Mouse (Mus musculus) MEL (cell line): ENCODE results near the gene Stab2. TPM values are rescaled to one million over a fixed set of nuclear protein-coding genes. Genes with fewer than 3 reads are reported as not detected.

Experiments used
- DNase-seq: peaks from one replicate; pipeline ENCODE4 v3.0.0; 2011; ENCODE audit warnings: low read depth, low spot score
- H3K27ac ChIP-seq: 2 replicates; pipeline ENCODE4 v1.5.1; 2012; ENCODE audit warnings: low read depth, mild to moderate bottlenecking, control low read depth, low read length, moderate library complexity; ENCODE audit not compliant: control insufficient read depth
- H3K27me3 ChIP-seq, 2 experiments: fragments of 150-350 bp in 1 of 2; sonication (generic) in 1 of 2; 2 replicates each; pipeline ENCODE4 v1.6.1; 2012; ENCODE audit warnings: low read length in 2 of 2, mild to moderate bottlenecking in 2 of 2, improper control_type of control experiment in 1 of 2, moderate library complexity in 1 of 2; ENCODE audit not compliant: insufficient read depth in 2 of 2, control insufficient read depth in 1 of 2
- H3K36me3 ChIP-seq, 2 experiments: 2 replicates each; pipeline ENCODE4 v1.6.1; 2012 to 2014; ENCODE audit warnings: low read length in 2 of 2, improper control_type of control experiment in 1 of 2, inconsistent platforms in 1 of 2, mild to moderate bottlenecking in 1 of 2; ENCODE audit not compliant: insufficient read depth in 2 of 2, control insufficient read depth in 1 of 2
- H3K4me1 ChIP-seq, 2 experiments: fragments of 150-350 bp in 1 of 2; sonication (generic) in 1 of 2; 2 replicates each; pipeline ENCODE4 v1.6.1; 2012; ENCODE audit warnings: low read length in 2 of 2, improper control_type of control experiment in 1 of 2, mild to moderate bottlenecking in 1 of 2; ENCODE audit not compliant: insufficient read depth in 2 of 2, control insufficient read depth in 1 of 2
- H3K4me3 ChIP-seq, 2 experiments: fragments of 150-350 bp in 1 of 2; sonication (generic) in 1 of 2; 2 replicates each; pipeline ENCODE4 v1.5.1; 2012; ENCODE audit warnings: low read depth in 2 of 2, low read length in 2 of 2, mild to moderate bottlenecking in 2 of 2, moderate library complexity in 2 of 2, control low read depth in 1 of 2, improper control_type of control experiment in 1 of 2; ENCODE audit not compliant: control insufficient read depth in 1 of 2, insufficient read depth in 1 of 2
- H3K79me2 ChIP-seq: 2 replicates; pipeline ENCODE4 v1.6.1; 2012; ENCODE audit warnings: mild to moderate bottlenecking, low read length, moderate library complexity; ENCODE audit not compliant: control insufficient read depth, poor library complexity, insufficient read depth
- H3K9ac ChIP-seq: 2 replicates; pipeline ENCODE4 v1.6.1; 2012; ENCODE audit warnings: low read depth, mild to moderate bottlenecking, control low read depth, low read length, moderate library complexity; ENCODE audit not compliant: control insufficient read depth, poor library complexity, severe bottlenecking
- H3K9me3 ChIP-seq: fragments of 150-350 bp; sonication (generic); replicated peaks from 2 replicates; pipeline ENCODE4 v1.6.1; 2012; ENCODE audit warnings: mild to moderate bottlenecking, low read length, improper control_type of control experiment, moderate library complexity; ENCODE audit not compliant: insufficient read depth
- CHD1 ChIP-seq: IDR thresholded peaks from 2 replicates; pipeline ENCODE4 v1.6.1; 2012; ENCODE audit warnings: low read depth, mild to moderate bottlenecking, inconsistent platforms, low read length, improper control_type of control experiment
- CHD2 ChIP-seq: IDR thresholded peaks from 2 replicates; pipeline ENCODE4 v1.6.1; 2011; ENCODE audit warnings: low read length, improper control_type of control experiment
- CTCF ChIP-seq, 3 experiments: IDR thresholded peaks in 2 of 3; conservative IDR thresholded peaks in 1 of 3; 2 replicates each; pipeline ENCODE4 v1.5.1; 2011 to 2012; ENCODE audit warnings: low read length in 3 of 3, low read depth in 2 of 3, mild to moderate bottlenecking in 2 of 3, improper control_type of control experiment in 1 of 3, inconsistent platforms in 1 of 3, mixed read lengths in 1 of 3, moderate library complexity in 1 of 3; ENCODE audit not compliant: control insufficient read depth in 1 of 3, insufficient read depth in 1 of 3, poor library complexity in 1 of 3, severe bottlenecking in 1 of 3
- E2F4 ChIP-seq: IDR thresholded peaks from 2 replicates; pipeline ENCODE4 v1.6.1; 2011; ENCODE audit warnings: low read depth, low read length, improper control_type of control experiment, borderline replicate concordance
- HCFC1 ChIP-seq: IDR thresholded peaks from 2 replicates; pipeline ENCODE4 v1.6.1; 2012; ENCODE audit warnings: low read depth, mild to moderate bottlenecking, inconsistent platforms, low read length, improper control_type of control experiment, moderate library complexity
- MEF2A ChIP-seq: IDR thresholded peaks from 2 replicates; pipeline ENCODE4 v1.6.1; 2014; ENCODE audit warnings: low read depth, mild to moderate bottlenecking, inconsistent platforms, low read length, improper control_type of control experiment; ENCODE audit not compliant: poor library complexity, insufficient replicate concordance, severe bottlenecking; ENCODE audit errors: extremely low read depth
- MYB ChIP-seq: IDR thresholded peaks from 2 replicates; pipeline ENCODE4 v1.6.1; 2011; ENCODE audit warnings: mild to moderate bottlenecking, low read depth, low read length, improper control_type of control experiment
- NELFE ChIP-seq: IDR thresholded peaks from 2 replicates; pipeline ENCODE4 v1.6.1; 2011; ENCODE audit warnings: low read depth, low read length, improper control_type of control experiment
- RCOR1 ChIP-seq: IDR thresholded peaks from 2 replicates; pipeline ENCODE4 v1.6.1; 2012; ENCODE audit warnings: low read depth, mild to moderate bottlenecking, inconsistent platforms, low read length, improper control_type of control experiment
- SMC3 ChIP-seq: IDR thresholded peaks from 2 replicates; pipeline ENCODE4 v1.6.1; 2011; ENCODE audit warnings: low read depth, low read length, improper control_type of control experiment
- TAL1 ChIP-seq: IDR thresholded peaks from 2 replicates; pipeline ENCODE4 v1.6.1; 2012; ENCODE audit warnings: mild to moderate bottlenecking, inconsistent platforms, low read length, moderate library complexity, mixed read lengths
- TBP ChIP-seq: IDR thresholded peaks from 2 replicates; pipeline ENCODE4 v1.8.0; 2011; ENCODE audit warnings: low read depth, low read length, improper control_type of control experiment
- TCF12 ChIP-seq: IDR thresholded peaks from 2 replicates; pipeline ENCODE4 v1.6.1; 2014; ENCODE audit warnings: low read depth, mild to moderate bottlenecking, inconsistent platforms, low read length, improper control_type of control experiment, moderate library complexity
- UBTF ChIP-seq: IDR thresholded peaks from 2 replicates; pipeline ENCODE4 v1.6.1; 2012; ENCODE audit warnings: low read depth, mild to moderate bottlenecking, inconsistent platforms, low read length, improper control_type of control experiment, moderate library complexity, borderline replicate concordance; ENCODE audit not compliant: insufficient read depth
- USF1 ChIP-seq: IDR thresholded peaks from 2 replicates; pipeline ENCODE4 v1.6.1; 2014; ENCODE audit warnings: low read depth, mild to moderate bottlenecking, inconsistent platforms, low read length, improper control_type of control experiment, moderate library complexity
- USF2 ChIP-seq, 2 experiments: IDR thresholded peaks; 2 replicates each; pipeline ENCODE4 v1.6.1; 2011 to 2012; ENCODE audit warnings: improper control_type of control experiment in 2 of 2, low read length in 2 of 2, borderline replicate concordance in 1 of 2, inconsistent platforms in 1 of 2, low read depth in 1 of 2, mild to moderate bottlenecking in 1 of 2; ENCODE audit not compliant: insufficient read depth in 1 of 2
- ZKSCAN1 ChIP-seq: IDR thresholded peaks from 2 replicates; pipeline ENCODE4 v1.6.1; 2012; ENCODE audit warnings: low read depth, mild to moderate bottlenecking, inconsistent platforms, low read length, improper control_type of control experiment, moderate library complexity
- ZNF384 ChIP-seq: IDR thresholded peaks from 2 replicates; pipeline ENCODE4 v1.6.1; 2012; ENCODE audit warnings: low read depth, mild to moderate bottlenecking, inconsistent platforms, low read length, improper control_type of control experiment
- polyA plus RNA-seq, 2 experiments: library from polyadenylated mRNA; stranded (reverse) in 1 of 2; unstranded in 1 of 2; fragments of >175 nt in 1 of 2; fragments of >200 nt in 1 of 2; gene quantifications; 2 replicates each; pipeline versions ENCODE4 v1.2.1 to v1.2.4; 2012; ENCODE audit warnings: low replicate concordance in 2 of 2, low read depth in 1 of 2; ENCODE audit not compliant: insufficient read length in 2 of 2, insufficient read depth in 1 of 2, missing spikeins in 1 of 2
- total RNA-seq: library from RNA; depleted of rRNA; stranded (reverse); fragments of 300-350 nt; gene quantifications from 2 replicates; pipeline ENCODE4 v1.2.3, GENCODE M21; 2012

Stab2 gene
- total and polyA plus RNA-seq, 3 experiments, result 0.73 to 5.1 TPM; not detected in 1

GRCm38 (mm10) chr10:87049179-87049578 is 41.4 kb upstream of the Stab2 start:
- TF ChIP-seq ZKSCAN1 (no peak), CHD2 (no peak), MEF2A (no peak), ZNF384 (no peak), TAL1 (no peak), TBP (no peak), NELFE (no peak), HCFC1 (no peak), USF1 (no peak), TCF12 (no peak)
- DNase-seq, result no peak
- Histone ChIP-seq H3K9me3 (no peaks in the 10 kb centered on the region), H3K4me3 (no peak overlapping the region), H3K4me1 (no peaks in the 10 kb centered on the region), H3K27me3 (no peaks in the 10 kb centered on the region; a peak in 1 of 4 replicates), H3K36me3 (no peaks in the 10 kb centered on the region), H3K27ac (no peak overlapping the region), H3K79me2 (no peaks in the 10 kb centered on the region; the same call in 1 of the 2 replicates), H3K9ac (no peak overlapping the region)

- H3K4me1 ChIP-seq, result no peaks in the 10 kb centered on the region
- no peak overlapping the region for H3K9ac ChIP-seq
- H3K79me2 ChIP-seq, result no peaks in the 10 kb centered on the region
- peak; percentile 15 to 45 (median 39); a peak in 3 of 6 replicates for TF ChIP-seq CTCF (IDR thresholded peaks at IDR 0.05 in 2 of 3, conservative IDR thresholded peaks at IDR 0.05 in 1 of 3; ENCODE audit: control insufficient read depth in 1 of 3, insufficient read depth in 1 of 3, low read depth in 2 of 3, low read length in 3 of 3, poor library complexity in 1 of 3, severe bottlenecking in 1 of 3)
- no peak for TF ChIP-seq CHD2
- no peaks in the 10 kb centered on the region for H3K9me3 ChIP-seq
- H3K36me3 ChIP-seq, result no peaks in the 10 kb centered on the region
- H3K27ac ChIP-seq, result no peak overlapping the region
- no peaks in the 10 kb centered on the region; a peak in 1 of 4 replicates for H3K27me3 ChIP-seq
- peak; percentile 16 for DNase-seq
- no peak overlapping the region for H3K4me3 ChIP-seq
Observed at GRCm38 (mm10) chr10:87046931-87047468, 39.2 kb upstream of the Stab2 start.

GRCm38 (mm10) chr10:87046469-87046868 is 38.6 kb upstream of the Stab2 start:
- Histone ChIP-seq H3K4me3 (no peak overlapping the region), H3K27me3 (no peaks in the 10 kb centered on the region; a peak in 1 of 4 replicates), H3K36me3 (no peaks in the 10 kb centered on the region), H3K4me1 (no peaks in the 10 kb centered on the region), H3K27ac (no peak overlapping the region), H3K79me2 (no peaks in the 10 kb centered on the region), H3K9ac (no peak overlapping the region), H3K9me3 (no peaks in the 10 kb centered on the region)
- no peak for TF ChIP-seq USF2 (IDR thresholded peaks at IDR 0.05; ENCODE audit: borderline replicate concordance in 1 of 2, insufficient read depth in 1 of 2, low read depth in 1 of 2, low read length in 2 of 2)
- TF ChIP-seq CHD1, result no peak
- no peak for TF ChIP-seq MYB
- no peak for TF ChIP-seq ZNF384
- no peak for TF ChIP-seq NELFE
- TF ChIP-seq TBP, result no peak
- TF ChIP-seq RCOR1, result no peak
- TF ChIP-seq SMC3, result no peak
- no peak for TF ChIP-seq E2F4
- TF ChIP-seq UBTF, result no peak
- DNase-seq, result no peak
